7 mouse cellular contexts compared by ENCODE assay signal in genomic region chr2:78959451-78959850, GRCm38 (mm10).
DNase-seq lines count a peak whose midpoint lies in the region; ATAC-seq and TF ChIP-seq lines count a peak whose summit lies in the region.

No protein-coding gene starts in this region.

- TF ChIP-seq CTCF in kidney, postnatal 0 days (IDR thresholded peaks at IDR 0.05; ENCODE audit: low read depth) = peak; percentile 93

- no peak overlapping the region for H3K9ac ChIP-seq in kidney, postnatal 0 days (ENCODE audit: low read depth, low read length)

- no peak for ATAC-seq in kidney, postnatal 0 days (replicated peaks; ENCODE audit: low FRiP score, low read depth)
- peak; percentile 49 for ATAC-seq in CD4-positive, CD25-positive, alpha-beta regulatory T cell, adult 4 months

- no peak overlapping the region for H3K27ac ChIP-seq in kidney, postnatal 0 days

- peak; percentile 86 for DNase-seq in kidney, postnatal 0 days (ENCODE audit: low spot score)
- DNase-seq in kidney, postnatal 10 days = no peak
- peak; percentile 61 for DNase-seq in NIH3T3 (ENCODE audit: low read depth)
- DNase-seq in induced T-regulatory cell, adult 2 months (ENCODE audit: low read depth) = peak; percentile 79
- peak; percentile 75 for DNase-seq in naive thymus-derived CD4-positive, alpha-beta T cell, adult 2 months (ENCODE audit: low read depth)
- no peak for DNase-seq in thymus, adult 18-20 months

- no peaks in the 10 kb centered on the region for H3K9me3 ChIP-seq in kidney, postnatal 0 days (replicated peaks; ENCODE audit: low read length)

- H3K4me1 ChIP-seq in kidney, postnatal 0 days (replicated peaks; ENCODE audit: insufficient read depth, low read length) = 0 out of 2 replicates have a peak, but pooled peaks cover 4% of the 10 kb centered on the region

- H3K4me3 ChIP-seq in kidney, postnatal 0 days (replicated peaks; ENCODE audit: low read depth, low read length) = no peak overlapping the region

- no peaks in the 10 kb centered on the region for H3K27me3 ChIP-seq in kidney, postnatal 0 days (ENCODE audit: insufficient read depth, low read length)

- H3K36me3 ChIP-seq in kidney, postnatal 0 days (ENCODE audit: insufficient read depth, low read length) = no peaks in the 10 kb centered on the region

- H3K4me2 ChIP-seq in kidney, postnatal 0 days (ENCODE audit: low read length) = no peak overlapping the region

- WGBS in kidney, postnatal 0 days = 27% methylated on average over 3 of the region's 3 CpGs

Comparison
In these comparisons a context has a peak if more than half of its experiments do, and no peak if none do; other contexts are left out.
1. DNase-seq: peak in kidney, postnatal 0 days (single experiment), NIH3T3 (single experiment), induced T-regulatory cell, adult 2 months (single experiment) and naive thymus-derived CD4-positive, alpha-beta T cell, adult 2 months (single experiment); none in kidney, postnatal 10 days (single experiment) and thymus, adult 18-20 months (0 of 2).